Mouse (Mus musculus) small intestine, adult 2 months (tissue): Measurements from ENCODE around the gene Sorl1.

ENCODE experiments used
- CTCF ChIP-seq: fragments of 200-500 bp; IDR thresholded peaks from 2 replicates; pipeline ENCODE4 v1.5.1; 2012; ENCODE audit warnings: low read depth, mild to moderate bottlenecking, control low read depth, inconsistent platforms, low read length, moderate library complexity, mixed read lengths; ENCODE audit not compliant: insufficient replicate concordance, insufficient read length; ENCODE audit errors: extremely low read depth
- POLR2A ChIP-seq: fragments of 200-500 bp; IDR thresholded peaks from 2 replicates; pipeline ENCODE4 v1.6.1; 2012; ENCODE audit warnings: low read depth, mild to moderate bottlenecking, control low read depth, inconsistent platforms, low read length, moderate library complexity

- no peak for TF ChIP-seq CTCF
- TF ChIP-seq POLR2A = no peak
These were observed 43.4 kb downstream of the Sorl1 start for GRCm38 (mm10) chr9:42080671-42081070.
